Mouse (Mus musculus): ENCODE measurements around the gene Tent5d. TPM values are rescaled to one million over a fixed set of nuclear protein-coding genes. Genes with fewer than 3 reads are reported as not detected.

Gene Tent5d
- not detected in 2 replicates for polyA plus RNA-seq (2012; rRNA removed)

GRCm38 (mm10) chrX:107792290-107792689, at the start of gene Tent5d:
Gene Tent5d, plus strand, starts transcription at chrX:107792590.
- no peak for DNase-seq
- H3K27ac ChIP-seq (ENCODE audit: insufficient read depth, low read depth, low read length): no peak within 1 kb of the TSS
- no peak within 1 kb of the TSS for H3K4me3 ChIP-seq (ENCODE audit: insufficient read depth, low read depth, low read length)
- TF ChIP-seq POLR2A (IDR thresholded peaks at IDR 0.05; ENCODE audit: low read depth, low read length) (no peak), CTCF (conservative IDR thresholded peaks at IDR 0.05; ENCODE audit: insufficient read depth, insufficient read length, low read depth, low read length) (no peak)
- no peaks in the 10 kb centered on the region for H3K4me1 ChIP-seq (ENCODE audit: control insufficient read depth, insufficient read depth, low read length)
- no peaks in the 10 kb centered on the region for H3K27me3 ChIP-seq (replicated peaks; ENCODE audit: control insufficient read depth, insufficient read depth, low read length)
- H3K36me3 ChIP-seq (ENCODE audit: control insufficient read depth, insufficient read depth, low read length): no peaks in the 10 kb centered on the region
- WGBS: 65% methylated on average over 1 of the region's 1 CpGs

GRCm38 (mm10) chrX:107767896-107768295, 24.5 kb upstream of the Tent5d start:
- H3K27me3 ChIP-seq (replicated peaks; ENCODE audit: control insufficient read depth, insufficient read depth, low read length): no peaks in the 10 kb centered on the region
- DNase-seq: no peak
- no peak for TF ChIP-seq CTCF (conservative IDR thresholded peaks at IDR 0.05; ENCODE audit: insufficient read depth, insufficient read length, low read depth, low read length)
- H3K4me1 ChIP-seq (ENCODE audit: control insufficient read depth, insufficient read depth, low read length): no peaks in the 10 kb centered on the region
- H3K4me3 ChIP-seq (ENCODE audit: insufficient read depth, low read depth, low read length): no peak overlapping the region
- H3K27ac ChIP-seq (ENCODE audit: insufficient read depth, low read depth, low read length): no peak overlapping the region
- 7% methylated on average over 3 of the region's 3 CpGs for WGBS
- H3K36me3 ChIP-seq (ENCODE audit: control insufficient read depth, insufficient read depth, low read length): no peaks in the 10 kb centered on the region

- no peaks in the 10 kb centered on the region for H3K4me1 ChIP-seq (ENCODE audit: control insufficient read depth, insufficient read depth, low read length)
- no peak for DNase-seq
- WGBS: 63% methylated on average over 1 of the region's 1 CpGs
- no peak overlapping the region for H3K4me3 ChIP-seq (ENCODE audit: insufficient read depth, low read depth, low read length)
- no peak overlapping the region for H3K27ac ChIP-seq (ENCODE audit: insufficient read depth, low read depth, low read length)
- H3K27me3 ChIP-seq (replicated peaks; ENCODE audit: control insufficient read depth, insufficient read depth, low read length): no peaks in the 10 kb centered on the region
- H3K36me3 ChIP-seq (ENCODE audit: control insufficient read depth, insufficient read depth, low read length): no peaks in the 10 kb centered on the region
- no peak for TF ChIP-seq POLR2A (IDR thresholded peaks at IDR 0.05; ENCODE audit: low read depth, low read length)
- TF ChIP-seq CTCF (conservative IDR thresholded peaks at IDR 0.05; ENCODE audit: insufficient read depth, insufficient read length, low read depth, low read length): no peak
Observed at GRCm38 (mm10) chrX:107790136-107790535, 2.3 kb upstream of the Tent5d start.

GRCm38 (mm10) chrX:107790750-107791493, 1.5 kb upstream of the Tent5d start:
- Histone ChIP-seq H3K27ac (ENCODE audit: insufficient read depth, low read depth, low read length) (no peak overlapping the region), H3K4me3 (ENCODE audit: insufficient read depth, low read depth, low read length) (no peak overlapping the region), H3K4me1 (ENCODE audit: control insufficient read depth, insufficient read depth, low read length) (no peaks in the 10 kb centered on the region), H3K36me3 (ENCODE audit: control insufficient read depth, insufficient read depth, low read length) (no peaks in the 10 kb centered on the region), H3K27me3 (replicated peaks; ENCODE audit: control insufficient read depth, insufficient read depth, low read length) (no peaks in the 10 kb centered on the region)
- 25% methylated on average over 8 of the region's 8 CpGs for WGBS
- peak; percentile 2 for DNase-seq
- TF ChIP-seq CTCF (conservative IDR thresholded peaks at IDR 0.05; ENCODE audit: insufficient read depth, insufficient read length, low read depth, low read length) (no peak), POLR2A (IDR thresholded peaks at IDR 0.05; ENCODE audit: low read depth, low read length) (no peak)

GRCm38 (mm10) chrX:107795785-107796184, 3.4 kb downstream of the Tent5d start:
- no peak for DNase-seq
- TF ChIP-seq POLR2A (IDR thresholded peaks at IDR 0.05; ENCODE audit: low read depth, low read length) (no peak), CTCF (conservative IDR thresholded peaks at IDR 0.05; ENCODE audit: insufficient read depth, insufficient read length, low read depth, low read length) (no peak)
- WGBS: 44% methylated on average over 1 of the region's 1 CpGs
- Histone ChIP-seq H3K4me1 (ENCODE audit: control insufficient read depth, insufficient read depth, low read length) (no peaks in the 10 kb centered on the region), H3K4me3 (ENCODE audit: insufficient read depth, low read depth, low read length) (no peak overlapping the region), H3K36me3 (ENCODE audit: control insufficient read depth, insufficient read depth, low read length) (no peaks in the 10 kb centered on the region), H3K27ac (ENCODE audit: insufficient read depth, low read depth, low read length) (no peak overlapping the region), H3K27me3 (replicated peaks; ENCODE audit: control insufficient read depth, insufficient read depth, low read length) (no peaks in the 10 kb centered on the region)

- Histone ChIP-seq H3K27ac (ENCODE audit: insufficient read depth, low read depth, low read length) (no peak overlapping the region), H3K4me1 (ENCODE audit: control insufficient read depth, insufficient read depth, low read length) (no peaks in the 10 kb centered on the region), H3K27me3 (replicated peaks; ENCODE audit: control insufficient read depth, insufficient read depth, low read length) (no peaks in the 10 kb centered on the region), H3K36me3 (ENCODE audit: control insufficient read depth, insufficient read depth, low read length) (no peaks in the 10 kb centered on the region), H3K4me3 (ENCODE audit: insufficient read depth, low read depth, low read length) (no peak overlapping the region)
- DNase-seq: no peak
- 96% methylated on average over 2 of the region's 2 CpGs for WGBS
- no peak for TF ChIP-seq POLR2A (IDR thresholded peaks at IDR 0.05; ENCODE audit: low read depth, low read length)
- TF ChIP-seq CTCF (conservative IDR thresholded peaks at IDR 0.05; ENCODE audit: insufficient read depth, insufficient read length, low read depth, low read length): no peak
Observed at GRCm38 (mm10) chrX:107796919-107797318, 4.5 kb downstream of the Tent5d start.

- no peak overlapping the region for H3K27ac ChIP-seq (ENCODE audit: insufficient read depth, low read depth, low read length)
- H3K36me3 ChIP-seq (ENCODE audit: control insufficient read depth, insufficient read depth, low read length): no peaks in the 10 kb centered on the region
- H3K4me1 ChIP-seq (ENCODE audit: control insufficient read depth, insufficient read depth, low read length): no peaks in the 10 kb centered on the region
- no peaks in the 10 kb centered on the region for H3K27me3 ChIP-seq (replicated peaks; ENCODE audit: control insufficient read depth, insufficient read depth, low read length)
- TF ChIP-seq CTCF (conservative IDR thresholded peaks at IDR 0.05; ENCODE audit: insufficient read depth, insufficient read length, low read depth, low read length) (no peak), POLR2A (IDR thresholded peaks at IDR 0.05; ENCODE audit: low read depth, low read length) (no peak)
- DNase-seq: no peak
- no peak overlapping the region for H3K4me3 ChIP-seq (ENCODE audit: insufficient read depth, low read depth, low read length)
Observed at GRCm38 (mm10) chrX:107812120-107812519, 19.7 kb downstream of the Tent5d start.
